8 mouse cellular contexts compared by ENCODE assay signal in genomic region chr6:117249230-117249921, GRCm38 (mm10).
DNase-seq lines count a peak whose midpoint lies in the region; ATAC-seq and TF ChIP-seq lines count a peak whose summit lies in the region.

No protein-coding gene starts in this region.

- DNase-seq in left cerebral cortex, adult 2 months (ENCODE audit: extremely low spot score in 1 of 2, low spot score in 2 of 2), result peak in 1 of 2 experiments; percentile 22
- DNase-seq in left cerebral cortex, adult 9 months (ENCODE audit: low spot score in 2 of 2), result no peak
- peak; percentile 56 for DNase-seq in adrenal gland, postnatal 25 days
- no peak for DNase-seq in stomach, postnatal 0 days (ENCODE audit: low spot score)
- no peak for DNase-seq in cerebellum, adult 11 months
- DNase-seq in urinary bladder, postnatal 4 days (ENCODE audit: low spot score in 2 of 2), result no peak

- no peaks in the 10 kb centered on the region for H3K36me3 ChIP-seq in E14TG2a.4 (ENCODE audit: insufficient read depth, low read length)
- no peaks in the 10 kb centered on the region for H3K36me3 ChIP-seq in kidney, embryonic 14.5 days (ENCODE audit: control insufficient read depth, insufficient read depth, low read length)
- H3K36me3 ChIP-seq in stomach, postnatal 0 days (ENCODE audit: control insufficient read depth, insufficient read depth, low read length), result no peaks in the 10 kb centered on the region

- TF ChIP-seq CTCF in left cerebral cortex, adult 2 months (IDR thresholded peaks at IDR 0.05), result peak; percentile 52
- TF ChIP-seq CTCF in E14TG2a.4 (conservative IDR thresholded peaks at IDR 0.05; ENCODE audit: low read length), result peak; percentile 79
- peak; percentile 68 for TF ChIP-seq CTCF in stomach, postnatal 0 days (IDR thresholded peaks at IDR 0.05; ENCODE audit: low read depth)

- WGBS in kidney, embryonic 14.5 days, result 60% methylated on average over 18 of the region's 18 CpGs
- 82% methylated on average over 18 of the region's 18 CpGs for WGBS in stomach, postnatal 0 days

- no peaks in the 10 kb centered on the region for H3K27me3 ChIP-seq in E14TG2a.4 (ENCODE audit: insufficient read depth, low read length)
- H3K27me3 ChIP-seq in kidney, embryonic 14.5 days (ENCODE audit: control insufficient read depth, insufficient read depth, low read length), result no peaks in the 10 kb centered on the region
- H3K27me3 ChIP-seq in stomach, postnatal 0 days (ENCODE audit: control insufficient read depth, insufficient read depth, low read length), result no peaks in the 10 kb centered on the region

- no peaks in the 10 kb centered on the region; the same call in 1 of the 2 replicates for H3K4me1 ChIP-seq in E14TG2a.4 (replicated peaks; ENCODE audit: low read depth, low read length)
- no peaks in the 10 kb centered on the region for H3K4me1 ChIP-seq in kidney, embryonic 14.5 days (ENCODE audit: control insufficient read depth, insufficient read depth, low read length)
- H3K4me1 ChIP-seq in stomach, postnatal 0 days (replicated peaks; ENCODE audit: control insufficient read depth, insufficient read depth), result no peaks in the 10 kb centered on the region

- no peaks in the 10 kb centered on the region for H3K9me3 ChIP-seq in E14TG2a.4 (ENCODE audit: low read length)
- no peaks in the 10 kb centered on the region for H3K9me3 ChIP-seq in kidney, embryonic 14.5 days (ENCODE audit: control insufficient read depth, low read length)
- no peaks in the 10 kb centered on the region for H3K9me3 ChIP-seq in stomach, postnatal 0 days (ENCODE audit: control insufficient read depth, low read length)

- no peak overlapping the region for H3K9ac ChIP-seq in kidney, embryonic 14.5 days (ENCODE audit: low read depth, low read length)
- H3K9ac ChIP-seq in stomach, postnatal 0 days (ENCODE audit: low read length), result no peak overlapping the region

- H3K27ac ChIP-seq in left cerebral cortex, adult 2 months, result no peak overlapping the region
- H3K27ac ChIP-seq in kidney, embryonic 14.5 days (ENCODE audit: low read depth, low read length), result no peak overlapping the region
- no peak overlapping the region for H3K27ac ChIP-seq in stomach, postnatal 0 days (replicated peaks)

- ATAC-seq in kidney, embryonic 14.5 days (ENCODE audit: low FRiP score, low TSS enrichment), result peak; percentile 51
- no peak for ATAC-seq in stomach, postnatal 0 days (ENCODE audit: low FRiP score, low TSS enrichment)

- no peak overlapping the region; the same call in 1 of the 2 replicates for H3K4me2 ChIP-seq in kidney, embryonic 14.5 days (replicated peaks; ENCODE audit: low read depth, low read length)
- no peak overlapping the region for H3K4me2 ChIP-seq in stomach, postnatal 0 days (replicated peaks; ENCODE audit: low read depth)

- no peak for TF ChIP-seq EP300 in stomach, postnatal 0 days (optimal IDR thresholded peaks at IDR 0.05)

- intact Hi-C loops in left cerebral cortex, adult 2 months (cut with DNase I), result no loop called here

- no peak overlapping the region for H3K4me3 ChIP-seq in left cerebral cortex, adult 2 months
- no peak overlapping the region for H3K4me3 ChIP-seq in E14TG2a.4 (replicated peaks; ENCODE audit: low read length)
- H3K4me3 ChIP-seq in kidney, embryonic 14.5 days (ENCODE audit: low read length), result no peak overlapping the region
- no peak overlapping the region for H3K4me3 ChIP-seq in stomach, postnatal 0 days (ENCODE audit: low read depth, low read length)
